Mouse (Mus musculus) cortical plate, adult 2 months (tissue): ENCODE data around the gene Med25.

Experiments
- CTCF ChIP-seq: fragments of 200-500 bp; IDR thresholded peaks from 2 replicates; pipeline ENCODE4 v1.5.1; 2011; ENCODE audit warnings: mild to moderate bottlenecking, control low read depth, low read length; ENCODE audit not compliant: insufficient read depth; ENCODE audit errors: extremely low read depth
- POLR2A ChIP-seq: fragments of 200-500 bp; IDR thresholded peaks from 2 replicates; pipeline ENCODE4 v1.6.1; 2011; ENCODE audit warnings: mild to moderate bottlenecking, low read length, control low read depth; ENCODE audit not compliant: insufficient read depth; ENCODE audit errors: extremely low read depth

DNA sequence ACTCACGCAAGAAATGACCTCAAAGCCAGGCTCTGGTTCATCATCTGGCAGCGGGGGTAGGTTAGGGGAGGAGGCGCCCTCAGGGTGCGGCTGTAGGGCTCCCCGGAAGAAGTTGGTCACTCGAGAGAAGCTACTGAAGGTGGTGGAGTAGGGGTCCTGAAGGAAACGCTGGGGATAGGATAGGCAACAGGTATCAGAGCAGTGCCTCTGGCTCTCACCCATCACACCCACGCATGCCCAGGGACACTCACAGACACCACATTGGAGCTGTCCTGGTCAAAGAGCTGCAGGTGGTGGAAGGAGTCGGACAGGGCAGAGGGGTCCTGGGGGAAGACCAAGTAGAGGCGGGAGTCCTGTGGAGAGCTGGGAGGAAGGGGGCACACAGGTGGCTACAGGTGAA is 47.5 kb downstream of the Med25 start:
- TF ChIP-seq CTCF = no peak
- no peak for TF ChIP-seq POLR2A
